In the genomic region with DNA sequence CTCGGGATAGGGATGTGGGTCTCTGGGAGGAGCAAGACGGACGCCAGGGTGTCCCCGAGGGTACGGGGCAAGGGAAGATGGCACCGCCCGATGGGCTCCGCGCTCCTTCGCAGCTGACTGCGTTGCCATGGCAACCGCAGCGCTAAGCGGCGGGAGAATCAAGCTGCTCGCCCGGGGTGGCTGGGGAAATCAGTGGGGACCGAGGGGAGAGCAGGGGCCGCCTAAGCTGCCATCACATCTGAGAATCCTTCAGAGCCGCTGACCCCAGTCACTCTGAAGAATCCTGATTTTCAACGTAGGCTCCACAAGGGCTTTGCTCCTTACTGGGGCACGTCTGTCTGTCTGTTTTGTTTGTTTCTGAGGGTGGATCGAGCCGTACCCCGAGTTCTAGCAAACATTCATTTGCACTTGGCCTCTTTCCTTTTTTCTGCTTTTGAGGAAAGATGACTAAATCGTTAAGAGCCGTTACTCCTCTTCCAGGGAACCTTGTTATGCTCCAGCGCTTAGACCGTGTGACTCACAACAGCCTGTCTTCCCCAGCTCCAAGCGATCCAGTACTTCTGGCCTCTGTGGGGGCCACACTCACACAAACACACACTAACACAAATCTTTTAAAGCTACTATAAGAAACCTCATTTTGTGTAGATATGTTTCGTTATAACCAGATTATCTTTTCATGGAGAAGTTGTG, we compare ENCODE assay signal across 8 mouse cellular contexts. TPM values are rescaled to one million over a fixed set of nuclear protein-coding genes. Genes with fewer than 3 reads are reported as not detected.
A peak's percentile ranks its signal among the peaks of the same experiment; 100 is the strongest.
DNase-seq lines count a peak whose midpoint lies in the region; ATAC-seq and TF ChIP-seq lines count a peak whose summit lies in the region.

No protein-coding gene starts in this region.

- H3K36me3 ChIP-seq in liver, adult 2 months (ENCODE audit: control insufficient read depth, insufficient read depth, low read length), result peaks cover 15% of the 10 kb centered on the region
- peaks cover 9% of the 10 kb centered on the region for H3K36me3 ChIP-seq in hindbrain, postnatal 0 days (ENCODE audit: insufficient read depth, low read length)
- peaks cover 16% of the 10 kb centered on the region for H3K36me3 ChIP-seq in midbrain, postnatal 0 days (ENCODE audit: insufficient read depth, low read length)

- DNase-seq in liver, adult 2 months (ENCODE audit: extremely low read depth, low read depth, low spot score), result no peak
- no peak for DNase-seq in liver
- peak; percentile 17 for DNase-seq in c-Kit-positive CD71-negative TER-119-negative erythroid progenitor cells, embryonic 14.5 days (ENCODE audit: low read depth)
- no peak for DNase-seq in hindbrain, postnatal 0 days (ENCODE audit: low spot score)
- peak; percentile 14 for DNase-seq in midbrain, postnatal 0 days (ENCODE audit: low spot score)
- DNase-seq in left cerebral cortex, postnatal 14 days (ENCODE audit: low spot score in 2 of 2), result no peak
- no peak for DNase-seq in cerebellum, adult 9-10 months
- no peak for DNase-seq in gastrocnemius, postnatal 10 days

- H3K27ac ChIP-seq in liver, adult 2 months (replicated peaks; ENCODE audit: insufficient read depth, low read depth, low read length), result no peak overlapping the region
- peak overlapping the region; percentile 98 for H3K27ac ChIP-seq in hindbrain, postnatal 0 days
- H3K27ac ChIP-seq in midbrain, postnatal 0 days (ENCODE audit: low read depth, low read length), result peak overlapping the region; percentile 94

- WGBS in liver, adult 2 months, result 2% methylated on average over 31 of the region's 31 CpGs
- WGBS in hindbrain, postnatal 0 days, result under 1% methylated on average over 31 of the region's 31 CpGs
- WGBS in midbrain, postnatal 0 days, result 1% methylated on average over 29 of the region's 31 CpGs

- peak overlapping the region; percentile 90 for H3K4me3 ChIP-seq in liver, adult 2 months (ENCODE audit: insufficient read depth, low read depth, low read length)
- peak overlapping the region; percentile 80 for H3K4me3 ChIP-seq in hindbrain, postnatal 0 days (ENCODE audit: low read length)
- H3K4me3 ChIP-seq in midbrain, postnatal 0 days (ENCODE audit: low read depth, low read length), result peak overlapping the region; percentile 93

- ATAC-seq in hindbrain, postnatal 0 days, result no peak
- ATAC-seq in midbrain, postnatal 0 days (ENCODE audit: low FRiP score), result no peak

- no peak for TF ChIP-seq POLR2A in liver, adult 2 months (IDR thresholded peaks at IDR 0.05; ENCODE audit: extremely low read depth, insufficient read depth, low read length)

- TF ChIP-seq CTCF in liver, adult 2 months (IDR thresholded peaks at IDR 0.05; ENCODE audit: low read depth, low read length), result no peak
- peak; percentile 42 for TF ChIP-seq CTCF in hindbrain, postnatal 0 days (IDR thresholded peaks at IDR 0.05; ENCODE audit: low read depth)
- peak; percentile 47 for TF ChIP-seq CTCF in midbrain, postnatal 0 days (IDR thresholded peaks at IDR 0.05)

- peak overlapping the region; percentile 93 for H3K4me2 ChIP-seq in hindbrain, postnatal 0 days (ENCODE audit: low read depth, low read length)
- H3K4me2 ChIP-seq in midbrain, postnatal 0 days (ENCODE audit: low read depth, low read length, poor library complexity, severe bottlenecking), result peak overlapping the region; percentile 70

- peaks cover 14% of the 10 kb centered on the region; the same call in 1 of the 2 replicates for H3K79me2 ChIP-seq in liver, adult 2 months (ENCODE audit: control insufficient read depth, insufficient read depth, low read length)

- H3K9me3 ChIP-seq in hindbrain, postnatal 0 days (ENCODE audit: low read length), result no peaks in the 10 kb centered on the region
- no peaks in the 10 kb centered on the region for H3K9me3 ChIP-seq in midbrain, postnatal 0 days (ENCODE audit: low read length)

- H3K27me3 ChIP-seq in liver, adult 2 months (ENCODE audit: control insufficient read depth, insufficient read depth, low read length), result no peaks in the 10 kb centered on the region
- H3K27me3 ChIP-seq in hindbrain, postnatal 0 days (ENCODE audit: insufficient read depth, low read length), result no peaks in the 10 kb centered on the region
- no peaks in the 10 kb centered on the region for H3K27me3 ChIP-seq in midbrain, postnatal 0 days (ENCODE audit: insufficient read depth, low read length)

- intact Hi-C loops in left cerebral cortex, postnatal 14 days (cut with DNase I), result loop anchor here (2.0 to 5.0 kb wide), 2 partner anchors 62 to 190 kb away; partner anchors contain the start of gene Endov

- peak overlapping the region; percentile 76 for H3K9ac ChIP-seq in liver, adult 2 months (ENCODE audit: low read depth, low read length)
- peak overlapping the region; percentile 99 for H3K9ac ChIP-seq in hindbrain, postnatal 0 days (replicated peaks; ENCODE audit: low read length)
- H3K9ac ChIP-seq in midbrain, postnatal 0 days (replicated peaks; ENCODE audit: low read length, poor library complexity, severe bottlenecking), result peak overlapping the region; percentile 92

- peaks cover 3% of the 10 kb centered on the region for H3K4me1 ChIP-seq in liver, adult 2 months (ENCODE audit: control insufficient read depth, insufficient read depth, low read length)
- peaks cover 5% of the 10 kb centered on the region for H3K4me1 ChIP-seq in hindbrain, postnatal 0 days (ENCODE audit: insufficient read depth, low read length)
- peaks cover 3% of the 10 kb centered on the region; the same call in 1 of the 2 replicates for H3K4me1 ChIP-seq in midbrain, postnatal 0 days (ENCODE audit: insufficient read depth, low read length)

RNA-seq across cellular contexts. Expression of gene Eif4a3, which starts 0.5 kb away (rescaled TPM):
- 57.3 and 64.2 TPM in 2 replicates for total RNA-seq in liver, adult 2 months (2014; rRNA removed)
- 49.8 and 61.5 TPM in 2 replicates for polyA plus RNA-seq in liver, adult 2 months (2012; rRNA removed)
- 144 and 154 TPM in 2 replicates for total RNA-seq in hindbrain, postnatal 0 days (2014; rRNA removed)
- 248 and 258 TPM in 2 replicates for polyA plus RNA-seq in hindbrain, postnatal 0 days (2015; fragmentation: Nextera tagmentation; extraction: Ambion mirVana)
- total RNA-seq in midbrain, postnatal 0 days (2014; rRNA removed), result 132 and 169 TPM in 2 replicates
- polyA plus RNA-seq in midbrain, postnatal 0 days (2015; fragmentation: Nextera tagmentation; extraction: Ambion mirVana), result 229 and 237 TPM in 2 replicates
- 10 to 100 TPM; 84.6 to 92.1 TPM for total RNA-seq in left cerebral cortex, postnatal 14 days (2021)
- total RNA-seq in gastrocnemius, postnatal 10 days (2021), result 10 to 100 TPM; 74.3 to 75.4 TPM

RNA-seq across cellular contexts. Expression of gene Card14, which starts 7.2 kb away (rescaled TPM):
- total RNA-seq in liver, adult 2 months (2014; rRNA removed), result 0.09 and 0.20 TPM in 2 replicates
- 0.10 and 0.22 TPM in 2 replicates for polyA plus RNA-seq in liver, adult 2 months (2012; rRNA removed)
- total RNA-seq in hindbrain, postnatal 0 days (2014; rRNA removed), result 1.7 and 1.9 TPM in 2 replicates
- polyA plus RNA-seq in hindbrain, postnatal 0 days (2015; fragmentation: Nextera tagmentation; extraction: Ambion mirVana), result 0.72 and 0.81 TPM in 2 replicates
- 0.77 and 1.8 TPM in 2 replicates for total RNA-seq in midbrain, postnatal 0 days (2014; rRNA removed)
- 0.59 and 0.67 TPM in 2 replicates for polyA plus RNA-seq in midbrain, postnatal 0 days (2015; fragmentation: Nextera tagmentation; extraction: Ambion mirVana)
- under 1 TPM; 0.31 to 0.42 TPM for total RNA-seq in left cerebral cortex, postnatal 14 days (2021)
- total RNA-seq in gastrocnemius, postnatal 10 days (2021), result 1 to 10 TPM in 1 of 2 experiments, under 1 TPM in 1; 0.77 to 1.3 TPM

RNA-seq across cellular contexts. Expression of gene Gaa, which starts 32.7 kb away (rescaled TPM):
- total RNA-seq in liver, adult 2 months (2014; rRNA removed), result 22.4 and 49.3 TPM in 2 replicates
- polyA plus RNA-seq in liver, adult 2 months (2012; rRNA removed), result 108 and 119 TPM in 2 replicates
- total RNA-seq in hindbrain, postnatal 0 days (2014; rRNA removed), result 223 and 230 TPM in 2 replicates
- 123 and 128 TPM in 2 replicates for polyA plus RNA-seq in hindbrain, postnatal 0 days (2015; fragmentation: Nextera tagmentation; extraction: Ambion mirVana)
- total RNA-seq in midbrain, postnatal 0 days (2014; rRNA removed), result 186 and 222 TPM in 2 replicates
- polyA plus RNA-seq in midbrain, postnatal 0 days (2015; fragmentation: Nextera tagmentation; extraction: Ambion mirVana), result 154 and 158 TPM in 2 replicates
- total RNA-seq in left cerebral cortex, postnatal 14 days (2021), result 100 to 1,000 TPM; 142 to 157 TPM
- 10 to 100 TPM; 67.7 to 78.6 TPM for total RNA-seq in gastrocnemius, postnatal 10 days (2021)

RNA-seq across cellular contexts. Expression of gene Sgsh, which starts 54.9 kb away (rescaled TPM):
- total RNA-seq in liver, adult 2 months (2014; rRNA removed), result 2.1 and 2.6 TPM in 2 replicates
- 8.7 and 11.9 TPM in 2 replicates for polyA plus RNA-seq in liver, adult 2 months (2012; rRNA removed)
- 4.8 and 8.5 TPM in 2 replicates for total RNA-seq in hindbrain, postnatal 0 days (2014; rRNA removed)
- 5.0 and 6.2 TPM in 2 replicates for polyA plus RNA-seq in hindbrain, postnatal 0 days (2015; fragmentation: Nextera tagmentation; extraction: Ambion mirVana)
- 5.4 and 7.3 TPM in 2 replicates for total RNA-seq in midbrain, postnatal 0 days (2014; rRNA removed)
- 5.2 and 5.4 TPM in 2 replicates for polyA plus RNA-seq in midbrain, postnatal 0 days (2015; fragmentation: Nextera tagmentation; extraction: Ambion mirVana)
- total RNA-seq in left cerebral cortex, postnatal 14 days (2021), result 1 to 10 TPM; 3.5 to 4.3 TPM
- 1 to 10 TPM; 5.2 to 5.7 TPM for total RNA-seq in gastrocnemius, postnatal 10 days (2021)

RNA-seq across cellular contexts. Expression of gene Slc26a11, which starts 55.0 kb away (rescaled TPM):
- total RNA-seq in liver, adult 2 months (2014; rRNA removed), result 2.5 and 3.9 TPM in 2 replicates
- polyA plus RNA-seq in liver, adult 2 months (2012; rRNA removed), result 5.3 and 7.5 TPM in 2 replicates
- total RNA-seq in hindbrain, postnatal 0 days (2014; rRNA removed), result 6.7 and 9.6 TPM in 2 replicates
- polyA plus RNA-seq in hindbrain, postnatal 0 days (2015; fragmentation: Nextera tagmentation; extraction: Ambion mirVana), result 5.4 and 5.7 TPM in 2 replicates
- total RNA-seq in midbrain, postnatal 0 days (2014; rRNA removed), result 8.3 and 9.0 TPM in 2 replicates
- 7.0 and 7.6 TPM in 2 replicates for polyA plus RNA-seq in midbrain, postnatal 0 days (2015; fragmentation: Nextera tagmentation; extraction: Ambion mirVana)
- 1 to 10 TPM; 3.5 to 5.4 TPM for total RNA-seq in left cerebral cortex, postnatal 14 days (2021)
- total RNA-seq in gastrocnemius, postnatal 10 days (2021), result 1 to 10 TPM; 2.6 to 4.0 TPM

Comparison
In these comparisons a context has a peak if more than half of its experiments do, and no peak if none do; other contexts are left out.
1. DNase-seq: peak in c-Kit-positive CD71-negative TER-119-negative erythroid progenitor cells, embryonic 14.5 days (single experiment) and midbrain, postnatal 0 days (single experiment); none in liver, adult 2 months (single experiment), liver (single experiment), hindbrain, postnatal 0 days (single experiment), left cerebral cortex, postnatal 14 days (0 of 2), cerebellum, adult 9-10 months (single experiment) and gastrocnemius, postnatal 10 days (single experiment).
2. Peak in every context shown above with its lines, with median percentiles within 50 percentile points of each other: H3K4me3 ChIP-seq and H3K9ac ChIP-seq.